In the genomic region with DNA sequence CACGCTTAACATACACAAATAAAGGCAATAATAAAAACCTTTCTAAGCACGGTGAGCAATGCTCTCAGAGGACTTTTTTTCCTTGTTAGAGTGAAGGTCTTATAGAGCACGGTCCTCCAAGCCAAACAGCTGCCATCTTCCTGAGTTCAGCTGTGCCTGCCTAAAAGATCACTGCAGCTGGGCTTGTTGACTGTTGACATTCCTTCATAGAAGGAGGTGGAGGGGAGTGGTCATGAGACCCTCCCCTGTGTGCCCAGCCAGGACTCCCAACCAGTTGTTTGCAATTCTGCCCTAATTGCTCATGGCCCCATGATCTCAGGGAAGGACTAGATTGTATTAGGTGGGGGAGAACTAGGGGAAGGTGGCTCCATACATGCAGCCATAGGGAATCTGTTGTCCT, we compare ENCODE assay signal across 35 mouse cellular contexts.
"Had no signal": no experiment of that assay in that cellular context is flagged by ENCODE, and none has a peak within 500 bp of the region (broad histone marks: within the 10 kb centered on the region; RNA-seq: fewer than 3 reads in every experiment).

No protein-coding gene starts in this region.

- ATAC-seq: hindbrain, embryonic 16.5 days; hindbrain, postnatal 0 days; inflammation-experienced regulatory T-cells, adult 6 months; intestine, embryonic 15.5 days; intestine, embryonic 16.5 days; intestine, postnatal 0 days had no signal

- H3K4me1 ChIP-seq: heart, embryonic 12.5 days; hindbrain, embryonic 13.5 days; hindbrain, embryonic 15.5 days; intestine, embryonic 15.5 days had no signal

- H3K4me2 ChIP-seq: heart, embryonic 11.5 days; heart, embryonic 12.5 days; heart, embryonic 13.5 days; heart, embryonic 15.5 days; hindbrain, embryonic 12.5 days; hindbrain, embryonic 13.5 days; hindbrain, embryonic 14.5 days; hindbrain, embryonic 15.5 days; intestine, embryonic 15.5 days; kidney, embryonic 15.5 days had no signal

- H3K27me3 ChIP-seq: heart, embryonic 13.5 days; heart, embryonic 15.5 days; hindbrain, embryonic 12.5 days; hindbrain, embryonic 13.5 days; hindbrain, embryonic 15.5 days; intestine, embryonic 15.5 days; kidney, embryonic 15.5 days had no signal

- H3K27ac ChIP-seq: heart, embryonic 10.5 days; heart, embryonic 13.5 days; heart, embryonic 15.5 days; hindbrain, embryonic 10.5 days; hindbrain, embryonic 12.5 days; hindbrain, embryonic 13.5 days; hindbrain, embryonic 14.5 days; hindbrain, embryonic 15.5 days; hindbrain, postnatal 0 days; intestine, embryonic 15.5 days; kidney, embryonic 15.5 days; kidney, postnatal 0 days; layer of hippocampus, adult 2 months had no signal

- H3K9ac ChIP-seq: heart, embryonic 12.5 days; heart, embryonic 13.5 days; heart, embryonic 15.5 days; hindbrain, embryonic 12.5 days; hindbrain, embryonic 13.5 days; hindbrain, embryonic 14.5 days; hindbrain, embryonic 15.5 days; intestine, embryonic 15.5 days; kidney, embryonic 15.5 days had no signal

- DNase-seq: heart, postnatal 10 days; heart, postnatal 14 days; heart, postnatal 36 days; heart, postnatal 4 days; kidney, adult 11 months; kidney, adult 18-20 months; kidney, adult 2 months; kidney, adult 8-10 months; kidney, adult 9 months; kidney, postnatal 10 days; kidney, postnatal 14 days; kidney, postnatal 25 days; kidney, postnatal 36 days; kidney, postnatal 4 days; layer of hippocampus, adult 9-11 months; layer of hippocampus, postnatal 36 days had no signal

- H3K9me3 ChIP-seq: heart, embryonic 10.5 days; heart, embryonic 12.5 days; heart, embryonic 13.5 days; heart, embryonic 15.5 days; hindbrain, embryonic 10.5 days; hindbrain, embryonic 12.5 days; hindbrain, embryonic 13.5 days; hindbrain, embryonic 15.5 days; intestine, embryonic 15.5 days; kidney, embryonic 15.5 days had no signal

- H3K4me3 ChIP-seq: heart, embryonic 10.5 days; heart, embryonic 12.5 days; heart, embryonic 13.5 days; heart, embryonic 15.5 days; hindbrain, embryonic 10.5 days; hindbrain, embryonic 12.5 days; hindbrain, embryonic 13.5 days; hindbrain, embryonic 15.5 days; intestine, embryonic 15.5 days; kidney, embryonic 15.5 days; layer of hippocampus, adult 2 months had no signal

- H3K36me3 ChIP-seq: heart, embryonic 10.5 days; heart, embryonic 12.5 days; heart, embryonic 13.5 days; heart, embryonic 15.5 days; hindbrain, embryonic 10.5 days; hindbrain, embryonic 12.5 days; hindbrain, embryonic 13.5 days; hindbrain, embryonic 15.5 days; intestine, embryonic 15.5 days; kidney, embryonic 15.5 days had no signal
